Mouse (Mus musculus): ENCODE measurements around the gene Prkaca. TPM values are rescaled to one million over a fixed set of nuclear protein-coding genes. Genes with fewer than 3 reads are reported as not detected.

Gene Prkaca
- polyA plus RNA-seq, 1 experiment from 2014 or later, result 156 TPM

MicroRNAs encoded within 50 kb of the gene (microRNA counts, 519-probe panel; counts per million panel counts)
- 19.7 counts per million for microRNA mmu-miR-1199

Small RNA genes within 50 kb of the gene (microRNA-seq; reads per million reads assigned to microRNA genes)
- not detected for gene Gm44330
- not detected for gene Gm44450
- gene Mir1199, result 0.93 reads per million
- gene Mir8111, result 1.9 reads per million, percentile 4 among the genes with 10 or more reads in this experiment

Other genes with a start within 250 kb of the Prkaca start
- gene Adgre5, start 231.7 kb upstream of the Prkaca start, polyA plus RNA-seq (2015; fragmentation: Nextera tagmentation; extraction: Ambion mirVana), result 56.7 and 64.0 TPM in 2 replicates
- gene Adgrl1, start 72.9 kb upstream of the Prkaca start, polyA plus RNA-seq (2015; fragmentation: Nextera tagmentation; extraction: Ambion mirVana), result 18.6 and 19.7 TPM in 2 replicates
- 0.74 and 0.86 TPM in 2 replicates for gene Gm10644, start 17.8 kb upstream of the Prkaca start, polyA plus RNA-seq (2015; fragmentation: Nextera tagmentation; extraction: Ambion mirVana)
- gene Asf1b, start 17.5 kb upstream of the Prkaca start, polyA plus RNA-seq (2015; fragmentation: Nextera tagmentation; extraction: Ambion mirVana), result 82.2 and 83.5 TPM in 2 replicates
- gene Samd1, start 24.7 kb downstream of the Prkaca start, polyA plus RNA-seq (2015; fragmentation: Nextera tagmentation; extraction: Ambion mirVana), result 11.3 and 12.1 TPM in 2 replicates
- 0.93 and 0.98 TPM in 2 replicates for gene 1700067K01Rik, start 28.5 kb downstream of the Prkaca start, polyA plus RNA-seq (2015; fragmentation: Nextera tagmentation; extraction: Ambion mirVana)
- 2.2 and 2.6 TPM in 2 replicates for gene 2210011C24Rik, start 39.2 kb downstream of the Prkaca start, polyA plus RNA-seq (2015; fragmentation: Nextera tagmentation; extraction: Ambion mirVana)
- gene Palm3, start 48.5 kb downstream of the Prkaca start, polyA plus RNA-seq (2015; fragmentation: Nextera tagmentation; extraction: Ambion mirVana), result 6.0 and 6.7 TPM in 2 replicates
- gene Il27ra, start 69.6 kb downstream of the Prkaca start, polyA plus RNA-seq (2015; fragmentation: Nextera tagmentation; extraction: Ambion mirVana), result 1.4 and 2.2 TPM in 2 replicates
- gene Rln3, start 72.0 kb downstream of the Prkaca start, polyA plus RNA-seq (2015; fragmentation: Nextera tagmentation; extraction: Ambion mirVana), result not detected in 2 replicates
- gene Gm10643, start 92.1 kb downstream of the Prkaca start, polyA plus RNA-seq (2015; fragmentation: Nextera tagmentation; extraction: Ambion mirVana), result 1.3 TPM in 2 replicates
- gene Rfx1, start 93.8 kb downstream of the Prkaca start, polyA plus RNA-seq (2015; fragmentation: Nextera tagmentation; extraction: Ambion mirVana), result 9.0 and 10.6 TPM in 2 replicates
- gene Dcaf15, start 131.8 kb downstream of the Prkaca start, polyA plus RNA-seq (2015; fragmentation: Nextera tagmentation; extraction: Ambion mirVana), result 9.3 and 9.5 TPM in 2 replicates
- 0.16 and 0.36 TPM in 2 replicates for gene Podnl1, start 153.0 kb downstream of the Prkaca start, polyA plus RNA-seq (2015; fragmentation: Nextera tagmentation; extraction: Ambion mirVana)
- 23.1 and 23.4 TPM in 2 replicates for gene Cc2d1a, start 174.9 kb downstream of the Prkaca start, polyA plus RNA-seq (2015; fragmentation: Nextera tagmentation; extraction: Ambion mirVana)
- gene 4930432K21Rik, start 175.0 kb downstream of the Prkaca start, polyA plus RNA-seq (2015; fragmentation: Nextera tagmentation; extraction: Ambion mirVana), result 1.7 TPM in 2 replicates
- gene Nanos3, start 212.2 kb downstream of the Prkaca start, polyA plus RNA-seq (2015; fragmentation: Nextera tagmentation; extraction: Ambion mirVana), result 2.7 and 3.2 TPM in 2 replicates